Mouse (Mus musculus) olfactory bulb, adult 2 months (tissue): ENCODE measurements at regions not wholly inside any gene's neighbourhood (a gene's known extent, or its start where the extent isn't known, plus 50 kb on each side); places are given as distances from the start of the nearest gene placed in this dataset.

Experiments used
- CTCF ChIP-seq: fragments of 200-500 bp; IDR thresholded peaks from 2 replicates; pipeline ENCODE4 v1.5.1; 2012; ENCODE audit warnings: low read depth, mild to moderate bottlenecking, low read length, moderate library complexity; ENCODE audit not compliant: insufficient read depth
- POLR2A ChIP-seq: fragments of 200-500 bp; IDR thresholded peaks from 2 replicates; pipeline ENCODE4 v1.6.1; 2012; ENCODE audit warnings: mild to moderate bottlenecking, low read depth, low read length, moderate library complexity; ENCODE audit not compliant: insufficient read depth

DNA sequence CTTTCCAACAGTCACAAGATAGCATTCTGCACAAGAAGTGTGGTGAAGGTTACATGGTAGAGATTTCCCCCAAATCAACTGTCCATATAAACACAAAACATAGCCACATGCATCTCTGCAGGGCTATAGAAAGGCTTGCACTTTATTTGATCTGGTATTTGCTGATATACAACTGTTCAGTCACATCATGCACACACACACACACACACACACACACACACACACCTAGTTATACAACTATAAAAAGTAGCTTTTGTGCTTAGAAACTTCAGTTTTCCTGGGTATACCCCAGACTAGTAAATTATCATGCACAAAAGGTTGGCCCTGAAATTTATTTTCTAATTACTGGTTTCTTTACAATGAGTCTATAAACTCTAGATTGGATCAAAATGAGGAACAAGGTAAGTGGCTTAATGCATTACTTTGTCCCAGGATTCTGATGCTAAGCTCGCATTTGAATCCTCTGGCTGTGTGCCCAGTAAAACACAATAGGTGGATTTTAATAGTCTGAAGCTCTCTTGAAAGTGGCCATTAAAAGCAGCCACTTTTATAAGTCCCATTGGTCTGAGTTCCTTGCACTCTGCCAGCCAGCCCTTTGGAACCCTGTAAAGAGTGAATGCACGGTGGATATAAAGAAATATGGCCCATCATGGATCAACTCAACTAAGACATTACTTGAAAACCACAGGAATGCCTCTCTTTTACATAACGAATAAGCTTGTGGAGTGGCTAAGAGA is 166.2 kb upstream of the Adamts5 start:
- TF ChIP-seq CTCF: no peak
- no peak for TF ChIP-seq POLR2A
